Mouse (Mus musculus) heart, postnatal 0 days (tissue): ENCODE data around the gene Ltk.

Experiments
- CTCF ChIP-seq: IDR thresholded peaks from 2 replicates; pipeline ENCODE4 v1.5.1; 2016; ENCODE audit warnings: antibody characterized with exemption, control low read depth, low read depth
- EP300 ChIP-seq: IDR thresholded peaks from 2 replicates; pipeline ENCODE4 v1.6.1; 2016; ENCODE audit warnings: antibody characterized with exemption, low read depth

DNA sequence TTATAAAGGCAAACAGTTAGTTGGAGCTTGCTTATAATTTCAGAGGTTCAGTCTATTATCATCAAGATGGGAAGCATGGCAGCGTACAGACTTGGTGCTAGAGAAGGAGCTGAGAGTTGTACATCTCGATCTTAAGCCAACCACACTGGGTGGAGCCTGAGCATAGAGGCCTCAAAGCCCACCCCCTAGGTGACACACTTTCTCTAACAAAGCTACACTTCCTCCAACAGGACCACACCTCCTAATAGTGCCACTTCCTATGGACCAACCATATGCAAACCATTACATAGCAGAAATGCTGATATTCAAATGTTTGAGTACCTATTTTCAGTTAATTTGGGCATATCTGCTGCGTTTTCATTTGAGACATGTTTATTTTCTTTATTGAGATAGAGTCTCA lies 50.2 kb downstream of the Ltk start:
- TF ChIP-seq CTCF = no peak
- no peak for TF ChIP-seq EP300
